Mouse (Mus musculus): ENCODE measurements around the gene BC024978.

GRCm38 (mm10) chr7:27232781-27233281 is 37.2 kb downstream of the BC024978 start, which contains the start of gene Coq8b:
- TF ChIP-seq GATA1 (IDR thresholded peaks at IDR 0.05; ENCODE audit: low read length) (no peak), TAL1 (IDR thresholded peaks at IDR 0.05; ENCODE audit: low read length) (no peak)

All from erythroblast, embryonic 14.5 days (primary cell).